Comparison of ENCODE assay signal across 8 mouse cellular contexts in genomic region chr17:44778141-44778540, GRCm38 (mm10). TPM values are rescaled to one million over a fixed set of nuclear protein-coding genes. Genes with fewer than 3 reads are reported as not detected.
A peak's percentile ranks its signal among the peaks of the same experiment; 100 is the strongest.
DNase-seq lines count a peak whose midpoint lies in the region; ATAC-seq lines count a peak whose summit lies in the region.

No protein-coding gene starts in this region.

- H3K4me3 ChIP-seq in megakaryocyte, embryonic 14.5 days (replicated peaks): peak overlapping the region; percentile 97
- H3K4me3 ChIP-seq in liver, embryonic 13.5 days (replicated peaks): peak overlapping the region; percentile 75

- peaks cover 44% of the 10 kb centered on the region for H3K4me1 ChIP-seq in megakaryocyte, embryonic 14.5 days
- H3K4me1 ChIP-seq in liver, embryonic 13.5 days (replicated peaks): peaks cover 11% of the 10 kb centered on the region

- ATAC-seq in megakaryocyte, adult 5-6 weeks (ENCODE audit: poor library complexity, severe bottlenecking): no peak
- ATAC-seq in liver, embryonic 13.5 days (ENCODE audit: low read depth): no peak

- peak overlapping the region; percentile 90 for H3K4me2 ChIP-seq in liver, embryonic 13.5 days

- peak overlapping the region; percentile 93 for H3K9ac ChIP-seq in liver, embryonic 13.5 days

- peak; percentile 24 for DNase-seq in cerebellum, adult 9-10 months
- DNase-seq in cerebellum, adult 8-10 months: no peak
- DNase-seq in liver, embryonic 13.5 days: no peak
- peak; percentile 0 for DNase-seq in telencephalon, adult 2 months (ENCODE audit: low read depth, low spot score)
- DNase-seq in gastrocnemius, postnatal 4 days (ENCODE audit: low spot score in 2 of 2): no peak
- DNase-seq in thymus, postnatal 25 days: no peak

- H3K36me3 ChIP-seq in megakaryocyte, embryonic 14.5 days (replicated peaks; ENCODE audit: low read length): no peaks in the 10 kb centered on the region
- no peaks in the 10 kb centered on the region for H3K36me3 ChIP-seq in liver, embryonic 13.5 days

- no peak overlapping the region for H3K27ac ChIP-seq in liver, embryonic 13.5 days

- WGBS in liver, embryonic 13.5 days (ENCODE audit: insufficient replicate concordance): 67% methylated on average over 5 of the region's 5 CpGs

- H3K9me3 ChIP-seq in megakaryocyte, embryonic 14.5 days: no peaks in the 10 kb centered on the region
- H3K9me3 ChIP-seq in liver, embryonic 13.5 days (replicated peaks): 0 out of 2 replicates have a peak, but pooled peaks cover 2% of the 10 kb centered on the region

- no peaks in the 10 kb centered on the region for H3K27me3 ChIP-seq in megakaryocyte, embryonic 14.5 days (replicated peaks)
- H3K27me3 ChIP-seq in liver, embryonic 13.5 days: no peaks in the 10 kb centered on the region

RNA-seq across cellular contexts. Expression of gene Supt3, which starts 1.2 kb away (rescaled TPM):
- polyA plus RNA-seq in megakaryocyte, embryonic 14.5 days (2012; ENCODE audit: insufficient read depth, low replicate concordance): 11.1 and 11.4 TPM in 2 replicates
- total RNA-seq in megakaryocyte, adult 5-6 weeks (2015): 18.0 and 18.9 TPM in 2 replicates
- 7.8 and 9.8 TPM in 2 replicates for total RNA-seq in megakaryocyte, adult 5-6 weeks (2017)
- 7.8 and 8.7 TPM in 2 replicates for polyA plus RNA-seq in liver, embryonic 13.5 days (2015; fragmentation: Nextera tagmentation; extraction: Ambion mirVana)
- total RNA-seq in gastrocnemius, postnatal 4 days (2021): 10 to 100 TPM; 11.1 to 13.6 TPM

RNA-seq across cellular contexts. Expression of gene Runx2, which starts 36.5 kb away (rescaled TPM):
- polyA plus RNA-seq in megakaryocyte, embryonic 14.5 days (2012; ENCODE audit: insufficient read depth, low replicate concordance): 2.1 TPM in 1 of 2 replicates, not detected in the other
- total RNA-seq in megakaryocyte, adult 5-6 weeks (2015): 48.1 and 52.6 TPM in 2 replicates
- 15.6 and 20.8 TPM in 2 replicates for total RNA-seq in megakaryocyte, adult 5-6 weeks (2017)
- polyA plus RNA-seq in liver, embryonic 13.5 days (2015; fragmentation: Nextera tagmentation; extraction: Ambion mirVana): 0.31 and 0.48 TPM in 2 replicates
- total RNA-seq in gastrocnemius, postnatal 4 days (2021): 1 to 10 TPM in 1 of 2 experiments, under 1 TPM in 1; 0.49 to 1.3 TPM

Comparison
In these comparisons a context has a peak if more than half of its experiments do, and no peak if none do; other contexts are left out.
1. DNase-seq: peak in cerebellum, adult 9-10 months (single experiment) and telencephalon, adult 2 months (single experiment); none in cerebellum, adult 8-10 months (single experiment), liver, embryonic 13.5 days (single experiment), gastrocnemius, postnatal 4 days (0 of 2) and thymus, postnatal 25 days (single experiment).
2. RNA of gene Runx2, which starts 36.5 kb away (total RNA-seq): 15.6 to 52.6 TPM in megakaryocyte, adult 5-6 weeks; 0.49 to 1.3 TPM in gastrocnemius, postnatal 4 days; every median in the first group is over 4 times any median in the second.